Mouse (Mus musculus): ENCODE data around the gene Nras.

DNA sequence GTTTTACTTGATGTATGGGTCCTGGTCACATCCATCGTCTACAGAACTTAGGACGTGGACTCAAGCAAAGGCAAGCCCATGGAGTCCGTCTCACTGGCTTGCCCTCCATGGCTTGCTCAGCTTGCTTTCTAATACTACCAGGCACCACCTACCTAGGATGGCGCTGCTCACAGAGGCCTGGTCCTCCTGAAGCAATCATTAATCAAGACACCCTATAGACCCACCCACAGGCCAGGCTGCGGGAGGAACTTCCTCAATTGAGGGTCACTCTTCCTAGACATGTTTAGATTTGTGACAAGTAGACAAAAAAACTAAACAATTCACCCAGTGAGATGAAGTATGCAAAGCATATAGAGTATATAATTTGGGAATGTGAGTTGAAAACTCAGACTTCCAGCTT is 54.1 kb downstream of the Nras start:
- TF ChIP-seq EP300 (IDR thresholded peaks at IDR 0.05; ENCODE audit: insufficient read depth, low read depth, low read length), result no peak
- TF ChIP-seq CTCF (IDR thresholded peaks at IDR 0.05; ENCODE audit: low read depth, low read length), result no peak

All from ES-Bruce4 (cell line).